Mouse (Mus musculus): Measurements from ENCODE around the gene Gm37240.
"Not testable (repeated sequence)": the region's sequence is repeated elsewhere in the genome, so short reads cannot be mapped to it uniquely, and the experiment has no call there.

The Gm37240 gene

GRCm38 (mm10) chr3:84562911-84563310 lies 1324.4 kb downstream of the Gm37240 start:
- not testable (repeated sequence) for DNase-seq

GRCm38 (mm10) chr3:84558301-84558700 lies 1329.0 kb downstream of the Gm37240 start:
- no peak for DNase-seq

GRCm38 (mm10) chr3:84555780-84556179 lies 1331.5 kb downstream of the Gm37240 start:
- no peak for DNase-seq

GRCm38 (mm10) chr3:84547177-84547576 lies 1340.1 kb downstream of the Gm37240 start:
- no peak for DNase-seq

GRCm38 (mm10) chr3:84542450-84542849 lies 1344.9 kb downstream of the Gm37240 start:
- DNase-seq, result peak; percentile 67 to 77

GRCm38 (mm10) chr3:84541881-84542280 lies 1345.4 kb downstream of the Gm37240 start:
- DNase-seq, result no peak

- no peak for DNase-seq
These were observed 1346.7 kb downstream of the Gm37240 start for GRCm38 (mm10) chr3:84540640-84541039.

GRCm38 (mm10) chr3:84536987-84537386 lies 1350.3 kb downstream of the Gm37240 start:
- no peak for DNase-seq

- DNase-seq, result no peak
These were observed 1354.1 kb downstream of the Gm37240 start for GRCm38 (mm10) chr3:84533227-84533626.

- peak; percentile 53 to 64 for DNase-seq
These were observed 1358.3 kb downstream of the Gm37240 start for GRCm38 (mm10) chr3:84529021-84529420.

- no peak for DNase-seq
These were observed 1362.4 kb downstream of the Gm37240 start for GRCm38 (mm10) chr3:84524952-84525351.

- DNase-seq, result no peak
These were observed 1371.2 kb downstream of the Gm37240 start for GRCm38 (mm10) chr3:84516163-84516562.

- no peak for DNase-seq
These were observed 1374.4 kb downstream of the Gm37240 start for GRCm38 (mm10) chr3:84512774-84513515.

- DNase-seq, result no peak
These were observed 1382.1 kb downstream of the Gm37240 start for GRCm38 (mm10) chr3:84505193-84505592.

GRCm38 (mm10) chr3:84504291-84504690 lies 1383.0 kb downstream of the Gm37240 start:
- no peak for DNase-seq

- no peak for DNase-seq
These were observed 1385.2 kb downstream of the Gm37240 start for GRCm38 (mm10) chr3:84502101-84502500.

GRCm38 (mm10) chr3:84500491-84500890 lies 1386.8 kb downstream of the Gm37240 start:
- DNase-seq, result no peak

- no peak for DNase-seq
These were observed 1389.6 kb downstream of the Gm37240 start for GRCm38 (mm10) chr3:84497718-84498117.

GRCm38 (mm10) chr3:84492657-84493056 lies 1394.7 kb downstream of the Gm37240 start:
- DNase-seq, result no peak

- no peak for DNase-seq
These were observed 1395.2 kb downstream of the Gm37240 start for GRCm38 (mm10) chr3:84492148-84492547.

GRCm38 (mm10) chr3:84488716-84489115 lies 1398.6 kb downstream of the Gm37240 start:
- DNase-seq, result no peak

GRCm38 (mm10) chr3:84484891-84485290 lies 1402.4 kb downstream of the Gm37240 start:
- DNase-seq, result no peak

GRCm38 (mm10) chr3:84484333-84484732 lies 1403.0 kb downstream of the Gm37240 start:
- no peak for DNase-seq

- no peak for DNase-seq
These were observed 1405.2 kb downstream of the Gm37240 start for GRCm38 (mm10) chr3:84482121-84482520.

GRCm38 (mm10) chr3:84481104-84481503 lies 1406.2 kb downstream of the Gm37240 start:
- DNase-seq, result peak; percentile 36 to 53
